Mouse (Mus musculus): Measurements from ENCODE around the gene Banp.

DNA sequence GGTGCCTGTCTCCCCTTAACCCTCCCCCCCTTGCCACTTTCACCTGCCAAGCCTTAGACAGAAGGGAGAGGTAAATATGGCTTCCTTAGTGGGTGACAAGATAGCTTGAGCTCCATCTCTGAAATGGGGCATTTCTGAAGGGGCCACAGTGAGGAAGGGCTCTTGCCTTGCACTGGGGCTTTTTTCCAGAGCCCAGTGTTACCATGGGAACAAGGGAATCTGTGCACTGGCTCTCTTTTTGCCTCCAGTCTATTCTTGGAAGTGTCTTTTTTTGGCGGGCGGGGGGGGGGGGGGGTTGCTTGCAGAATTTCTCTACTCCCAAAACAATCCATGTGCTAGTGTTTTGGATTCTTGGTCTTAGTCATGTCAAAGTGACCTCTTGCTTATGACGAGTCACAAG lies 65.1 kb downstream of the Banp start:
- TF ChIP-seq CTCF (IDR thresholded peaks at IDR 0.05; ENCODE audit: low read depth) (no peak), EP300 (IDR thresholded peaks at IDR 0.05; ENCODE audit: low read depth) (no peak)

Measured in heart, postnatal 0 days (tissue).